Mouse (Mus musculus): ENCODE results near the gene Tex19.1.

The Tex19.1 gene

GRCm38 (mm10) chr11:121127441-121127840, 18.5 kb upstream of the Tex19.1 start:
- Histone ChIP-seq H3K9me3 (ENCODE audit: low read length) (no peaks in the 10 kb centered on the region), H3K4me1 (replicated peaks; ENCODE audit: low read depth, low read length) (no peaks in the 10 kb centered on the region), H3K36me3 (ENCODE audit: insufficient read depth, low read length) (no peaks in the 10 kb centered on the region), H3K4me3 (replicated peaks; ENCODE audit: low read length) (no peak overlapping the region), H3K27me3 (ENCODE audit: insufficient read depth, low read length) (no peaks in the 10 kb centered on the region; the same call in 1 of the 2 replicates)
- TF ChIP-seq NANOG (IDR thresholded peaks at IDR 0.05; ENCODE audit: borderline replicate concordance, low read length), result no peak
- no peak for TF ChIP-seq CTCF (conservative IDR thresholded peaks at IDR 0.05; ENCODE audit: low read length)
- TF ChIP-seq POU5F1 (IDR thresholded peaks at IDR 0.05; ENCODE audit: borderline replicate concordance, low read length), result no peak

GRCm38 (mm10) chr11:121129616-121130015, 16.3 kb upstream of the Tex19.1 start:
- H3K4me3 ChIP-seq (replicated peaks; ENCODE audit: low read length), result no peak overlapping the region
- no peaks in the 10 kb centered on the region for H3K36me3 ChIP-seq (ENCODE audit: insufficient read depth, low read length)
- H3K27me3 ChIP-seq (ENCODE audit: insufficient read depth, low read length), result no peaks in the 10 kb centered on the region; the same call in 1 of the 2 replicates
- TF ChIP-seq NANOG (IDR thresholded peaks at IDR 0.05; ENCODE audit: borderline replicate concordance, low read length) (no peak), POU5F1 (IDR thresholded peaks at IDR 0.05; ENCODE audit: borderline replicate concordance, low read length) (no peak), CTCF (conservative IDR thresholded peaks at IDR 0.05; ENCODE audit: low read length) (no peak)
- no peaks in the 10 kb centered on the region for H3K9me3 ChIP-seq (ENCODE audit: low read length)
- no peaks in the 10 kb centered on the region for H3K4me1 ChIP-seq (replicated peaks; ENCODE audit: low read depth, low read length)

- Histone ChIP-seq H3K36me3 (ENCODE audit: insufficient read depth, low read length) (no peaks in the 10 kb centered on the region), H3K4me3 (replicated peaks; ENCODE audit: low read length) (no peak overlapping the region), H3K4me1 (replicated peaks; ENCODE audit: low read depth, low read length) (peaks cover 15% of the 10 kb centered on the region), H3K9me3 (ENCODE audit: low read length) (no peaks in the 10 kb centered on the region), H3K27me3 (ENCODE audit: insufficient read depth, low read length) (peaks cover 19% of the 10 kb centered on the region)
- TF ChIP-seq CTCF (conservative IDR thresholded peaks at IDR 0.05; ENCODE audit: low read length) (no peak), POU5F1 (IDR thresholded peaks at IDR 0.05; ENCODE audit: borderline replicate concordance, low read length) (no peak), NANOG (IDR thresholded peaks at IDR 0.05; ENCODE audit: borderline replicate concordance, low read length) (no peak)
Observed at GRCm38 (mm10) chr11:121134600-121134999, 11.3 kb upstream of the Tex19.1 start.

GRCm38 (mm10) chr11:121137682-121138081, 8.3 kb upstream of the Tex19.1 start:
- Histone ChIP-seq H3K36me3 (ENCODE audit: insufficient read depth, low read length) (no peaks in the 10 kb centered on the region), H3K9me3 (ENCODE audit: low read length) (no peaks in the 10 kb centered on the region), H3K4me3 (replicated peaks; ENCODE audit: low read length) (no peak overlapping the region), H3K27me3 (ENCODE audit: insufficient read depth, low read length) (peaks cover 23% of the 10 kb centered on the region), H3K4me1 (replicated peaks; ENCODE audit: low read depth, low read length) (peaks cover 19% of the 10 kb centered on the region)
- TF ChIP-seq CTCF (conservative IDR thresholded peaks at IDR 0.05; ENCODE audit: low read length), result no peak
- no peak for TF ChIP-seq NANOG (IDR thresholded peaks at IDR 0.05; ENCODE audit: borderline replicate concordance, low read length)
- TF ChIP-seq POU5F1 (IDR thresholded peaks at IDR 0.05; ENCODE audit: borderline replicate concordance, low read length), result no peak

- Histone ChIP-seq H3K4me1 (replicated peaks; ENCODE audit: low read depth, low read length) (peaks cover 19% of the 10 kb centered on the region), H3K27me3 (ENCODE audit: insufficient read depth, low read length) (peaks cover 28% of the 10 kb centered on the region)
- no peak for TF ChIP-seq POU5F1 (IDR thresholded peaks at IDR 0.05; ENCODE audit: borderline replicate concordance, low read length)
Observed at GRCm38 (mm10) chr11:121138732-121139131, 7.2 kb upstream of the Tex19.1 start.

GRCm38 (mm10) chr11:121143325-121144015, 2.5 kb upstream of the Tex19.1 start:
- TF ChIP-seq CTCF (conservative IDR thresholded peaks at IDR 0.05; ENCODE audit: low read length) (no peak), POU5F1 (IDR thresholded peaks at IDR 0.05; ENCODE audit: borderline replicate concordance, low read length) (no peak), NANOG (IDR thresholded peaks at IDR 0.05; ENCODE audit: borderline replicate concordance, low read length) (no peak)
- Histone ChIP-seq H3K9me3 (ENCODE audit: low read length) (peaks cover 3% of the 10 kb centered on the region; the same call in 1 of the 2 replicates), H3K36me3 (ENCODE audit: insufficient read depth, low read length) (peaks cover 18% of the 10 kb centered on the region), H3K4me1 (replicated peaks; ENCODE audit: low read depth, low read length) (peaks cover 32% of the 10 kb centered on the region), H3K4me3 (replicated peaks; ENCODE audit: low read length) (no peak overlapping the region), H3K27me3 (ENCODE audit: insufficient read depth, low read length) (peaks cover 36% of the 10 kb centered on the region)

More at GRCm38 (mm10) chr11:121138732-121139131, 7.2 kb upstream of the Tex19.1 start:
- Histone ChIP-seq H3K36me3 (ENCODE audit: insufficient read depth, low read length) (no peaks in the 10 kb centered on the region), H3K4me3 (replicated peaks; ENCODE audit: low read length) (no peak overlapping the region), H3K9me3 (ENCODE audit: low read length) (no peaks in the 10 kb centered on the region)

GRCm38 (mm10) chr11:121148193-121148592, 2.2 kb downstream of the Tex19.1 start:
- H3K27me3 ChIP-seq (ENCODE audit: insufficient read depth, low read length), result peaks cover 32% of the 10 kb centered on the region
- H3K4me1 ChIP-seq (replicated peaks; ENCODE audit: low read depth, low read length), result peaks cover 22% of the 10 kb centered on the region
- TF ChIP-seq CTCF (conservative IDR thresholded peaks at IDR 0.05; ENCODE audit: low read length), result peak; percentile 73
- no peak for TF ChIP-seq POU5F1 (IDR thresholded peaks at IDR 0.05; ENCODE audit: borderline replicate concordance, low read length)
- H3K9me3 ChIP-seq (ENCODE audit: low read length), result peaks cover 3% of the 10 kb centered on the region; the same call in 1 of the 2 replicates
- peaks cover 48% of the 10 kb centered on the region for H3K36me3 ChIP-seq (ENCODE audit: insufficient read depth, low read length)
- H3K4me3 ChIP-seq (replicated peaks; ENCODE audit: low read length), result peak overlapping the region; percentile 78

DNA sequence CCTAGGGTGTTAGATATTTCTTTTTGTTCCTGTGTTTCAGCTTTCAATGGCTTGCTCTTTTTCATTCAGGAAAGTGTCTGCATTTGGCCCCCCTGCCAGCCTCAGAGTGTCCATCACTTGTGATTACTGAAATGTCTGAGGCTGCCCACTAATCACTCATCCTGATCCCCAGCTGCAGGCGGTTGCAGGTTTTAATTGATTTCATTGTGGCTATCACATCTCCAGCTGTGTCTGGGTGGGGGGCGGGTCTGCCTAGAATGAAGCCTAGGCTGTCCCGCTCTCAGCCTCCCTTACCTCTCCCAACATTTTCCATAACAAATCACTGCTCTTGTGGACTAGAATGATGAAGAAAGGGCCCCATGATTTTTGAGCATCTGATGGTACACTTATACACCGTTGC, 8.3 kb downstream of the Tex19.1 start:
- Histone ChIP-seq H3K4me1 (replicated peaks; ENCODE audit: low read depth, low read length) (peaks cover 35% of the 10 kb centered on the region), H3K36me3 (ENCODE audit: insufficient read depth, low read length) (peaks cover 23% of the 10 kb centered on the region), H3K4me3 (replicated peaks; ENCODE audit: low read length) (no peak overlapping the region), H3K9me3 (ENCODE audit: low read length) (peaks cover 4% of the 10 kb centered on the region; the same call in 1 of the 2 replicates), H3K27me3 (ENCODE audit: insufficient read depth, low read length) (peaks cover 54% of the 10 kb centered on the region)
- TF ChIP-seq POU5F1 (IDR thresholded peaks at IDR 0.05; ENCODE audit: borderline replicate concordance, low read length) (no peak), CTCF (conservative IDR thresholded peaks at IDR 0.05; ENCODE audit: low read length) (no peak), NANOG (IDR thresholded peaks at IDR 0.05; ENCODE audit: borderline replicate concordance, low read length) (peak; percentile 97)

All from E14TG2a.4 (cell line).